Comparison of ENCODE assay signal across 27 mouse cellular contexts in the genomic region with DNA sequence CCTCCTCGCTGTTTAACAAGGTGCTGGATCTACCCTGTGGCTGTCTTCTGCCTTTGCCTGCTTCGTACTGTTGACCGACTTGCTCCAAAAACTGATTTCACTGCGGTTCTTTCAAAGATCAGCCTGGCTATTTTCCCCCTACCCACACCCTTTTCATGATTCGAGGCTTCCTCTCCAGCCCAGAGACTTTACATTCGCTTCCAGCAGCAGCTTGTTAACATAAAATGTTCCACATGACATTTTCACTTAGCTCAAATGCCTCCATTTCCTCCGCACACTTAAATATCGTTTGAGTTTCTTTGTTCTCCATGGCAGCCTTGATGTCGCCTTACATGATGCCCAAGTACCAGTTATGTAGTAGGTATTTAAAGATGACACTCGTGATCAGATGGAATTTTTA.
DNase-seq lines count a peak whose midpoint lies in the region; ATAC-seq and TF ChIP-seq lines count a peak whose summit lies in the region.
"Had no signal": no experiment of that assay in that cellular context is flagged by ENCODE, and none has a peak within 500 bp of the region (broad histone marks: within the 10 kb centered on the region; RNA-seq: fewer than 3 reads in every experiment).

No protein-coding gene starts in this region.

- no peaks in the 10 kb centered on the region for H3K9me3 ChIP-seq in forebrain, embryonic 15.5 days
- no peaks in the 10 kb centered on the region for H3K9me3 ChIP-seq in forebrain, embryonic 12.5 days
- H3K9me3 ChIP-seq in neural tube, embryonic 13.5 days: no peaks in the 10 kb centered on the region
- H3K9me3 ChIP-seq in forebrain, postnatal 0 days (ENCODE audit: low read length): no peaks in the 10 kb centered on the region
- H3K9me3 ChIP-seq in limb, embryonic 15.5 days: no peaks in the 10 kb centered on the region
- no peaks in the 10 kb centered on the region for H3K9me3 ChIP-seq in kidney, embryonic 14.5 days (ENCODE audit: control insufficient read depth, low read length)
- H3K9me3 ChIP-seq: G1E; heart, embryonic 10.5 days; liver, embryonic 12.5 days; midbrain, embryonic 12.5 days; neural tube, embryonic 12.5 days; stomach, embryonic 15.5 days had no signal

- 58% methylated on average over 10 of the region's 10 CpGs for WGBS in forebrain, embryonic 15.5 days
- 82% methylated on average over 10 of the region's 10 CpGs for WGBS in forebrain, embryonic 12.5 days
- 79% methylated on average over 10 of the region's 10 CpGs for WGBS in neural tube, embryonic 13.5 days
- 45% methylated on average over 10 of the region's 10 CpGs for WGBS in forebrain, postnatal 0 days
- 31% methylated on average over 10 of the region's 10 CpGs for WGBS in limb, embryonic 15.5 days
- 79% methylated on average over 10 of the region's 10 CpGs for WGBS in kidney, embryonic 14.5 days

- H3K4me3 ChIP-seq in forebrain, embryonic 15.5 days: no peak overlapping the region
- no peak overlapping the region for H3K4me3 ChIP-seq in forebrain, embryonic 12.5 days (replicated peaks)
- no peak overlapping the region for H3K4me3 ChIP-seq in neural tube, embryonic 13.5 days
- H3K4me3 ChIP-seq in forebrain, postnatal 0 days (ENCODE audit: low read depth, low read length): no peak overlapping the region
- H3K4me3 ChIP-seq in limb, embryonic 15.5 days: no peak overlapping the region
- no peak overlapping the region for H3K4me3 ChIP-seq in kidney, embryonic 14.5 days (ENCODE audit: low read length)
- H3K4me3 ChIP-seq: heart, embryonic 10.5 days; left cerebral cortex, adult 2 months; liver, embryonic 12.5 days; midbrain, embryonic 12.5 days; neural tube, embryonic 12.5 days; stomach, embryonic 15.5 days had no signal

- H3K27me3 ChIP-seq in forebrain, embryonic 15.5 days: no peaks in the 10 kb centered on the region
- H3K27me3 ChIP-seq in forebrain, embryonic 12.5 days: 0 out of 2 replicates have a peak, but pooled peaks cover 1% of the 10 kb centered on the region
- H3K27me3 ChIP-seq in neural tube, embryonic 13.5 days: no peaks in the 10 kb centered on the region
- no peaks in the 10 kb centered on the region for H3K27me3 ChIP-seq in forebrain, postnatal 0 days (ENCODE audit: insufficient read depth, low read length)
- no peaks in the 10 kb centered on the region for H3K27me3 ChIP-seq in limb, embryonic 15.5 days
- no peaks in the 10 kb centered on the region for H3K27me3 ChIP-seq in kidney, embryonic 14.5 days (ENCODE audit: control insufficient read depth, insufficient read depth, low read length)
- H3K27me3 ChIP-seq: liver, embryonic 12.5 days; midbrain, embryonic 12.5 days; neural tube, embryonic 12.5 days; Patski; stomach, embryonic 15.5 days had no signal

- TF ChIP-seq CTCF in forebrain, postnatal 0 days (IDR thresholded peaks at IDR 0.05; ENCODE audit: low read depth): no peak

- no peak for ATAC-seq in forebrain, embryonic 15.5 days (replicated peaks)
- ATAC-seq in forebrain, embryonic 12.5 days (ENCODE audit: low FRiP score): no peak
- no peak for ATAC-seq in neural tube, embryonic 13.5 days (ENCODE audit: low read depth)
- ATAC-seq in forebrain, postnatal 0 days: peak; percentile 27; the same call in 1 of the 2 replicates
- no peak for ATAC-seq in limb, embryonic 15.5 days (ENCODE audit: insufficient number of reproducible peaks, low FRiP score, low TSS enrichment, low read depth)
- no peak for ATAC-seq in kidney, embryonic 14.5 days (ENCODE audit: low FRiP score, low TSS enrichment)
- no peak for ATAC-seq in megakaryocyte-erythroid progenitor cell, adult 5-6 weeks (replicated peaks; ENCODE audit: low FRiP score, low TSS enrichment, poor library complexity, severe bottlenecking)
- ATAC-seq: inflammation-experienced regulatory T-cells, adult 6 months; liver, embryonic 12.5 days; Patski had no signal

- no peaks in the 10 kb centered on the region for H3K36me3 ChIP-seq in forebrain, embryonic 15.5 days
- no peaks in the 10 kb centered on the region for H3K36me3 ChIP-seq in forebrain, embryonic 12.5 days (replicated peaks)
- H3K36me3 ChIP-seq in neural tube, embryonic 13.5 days: no peaks in the 10 kb centered on the region
- H3K36me3 ChIP-seq in forebrain, postnatal 0 days (ENCODE audit: insufficient read depth): no peaks in the 10 kb centered on the region
- no peaks in the 10 kb centered on the region for H3K36me3 ChIP-seq in limb, embryonic 15.5 days
- no peaks in the 10 kb centered on the region for H3K36me3 ChIP-seq in kidney, embryonic 14.5 days (ENCODE audit: control insufficient read depth, insufficient read depth, low read length)
- H3K36me3 ChIP-seq: G1E; heart, embryonic 10.5 days; liver, embryonic 12.5 days; midbrain, embryonic 12.5 days; neural tube, embryonic 12.5 days; stomach, embryonic 15.5 days had no signal

- H3K27ac ChIP-seq in forebrain, embryonic 15.5 days (replicated peaks): peak overlapping the region; percentile 62
- no peak overlapping the region for H3K27ac ChIP-seq in forebrain, embryonic 12.5 days
- H3K27ac ChIP-seq in neural tube, embryonic 13.5 days (replicated peaks): 0 out of 2 replicates have a peak overlapping the region, but pooled peaks have one; percentile 9
- no peak overlapping the region for H3K27ac ChIP-seq in forebrain, postnatal 0 days (ENCODE audit: low read depth, low read length)
- H3K27ac ChIP-seq in limb, embryonic 15.5 days: no peak overlapping the region; the same call in 1 of the 2 replicates
- no peak overlapping the region for H3K27ac ChIP-seq in kidney, embryonic 14.5 days (ENCODE audit: low read depth, low read length)
- H3K27ac ChIP-seq: heart, embryonic 10.5 days; kidney, postnatal 0 days; left cerebral cortex, adult 2 months; liver, embryonic 12.5 days; midbrain, embryonic 12.5 days; neural tube, embryonic 12.5 days; stomach, embryonic 15.5 days had no signal

- no peak overlapping the region for H3K9ac ChIP-seq in forebrain, embryonic 15.5 days (replicated peaks)
- H3K9ac ChIP-seq in forebrain, embryonic 12.5 days: no peak overlapping the region
- H3K9ac ChIP-seq in neural tube, embryonic 13.5 days: no peak overlapping the region
- H3K9ac ChIP-seq in forebrain, postnatal 0 days: no peak overlapping the region
- H3K9ac ChIP-seq in limb, embryonic 15.5 days: no peak overlapping the region
- no peak overlapping the region for H3K9ac ChIP-seq in kidney, embryonic 14.5 days (ENCODE audit: low read depth, low read length)
- H3K9ac ChIP-seq: liver, embryonic 12.5 days; midbrain, embryonic 12.5 days; neural tube, embryonic 12.5 days; stomach, embryonic 15.5 days had no signal

- H3K4me1 ChIP-seq in forebrain, embryonic 15.5 days: peaks cover 34% of the 10 kb centered on the region
- peaks cover 14% of the 10 kb centered on the region for H3K4me1 ChIP-seq in forebrain, embryonic 12.5 days
- peaks cover 25% of the 10 kb centered on the region for H3K4me1 ChIP-seq in neural tube, embryonic 13.5 days (replicated peaks)
- peaks cover 10% of the 10 kb centered on the region; the same call in 1 of the 2 replicates for H3K4me1 ChIP-seq in forebrain, postnatal 0 days (ENCODE audit: insufficient read depth)
- H3K4me1 ChIP-seq in limb, embryonic 15.5 days: peaks cover 16% of the 10 kb centered on the region; the same call in 1 of the 2 replicates
- no peaks in the 10 kb centered on the region for H3K4me1 ChIP-seq in kidney, embryonic 14.5 days (ENCODE audit: control insufficient read depth, insufficient read depth, low read length)
- H3K4me1 ChIP-seq: liver, embryonic 12.5 days; neural tube, embryonic 12.5 days; stomach, embryonic 15.5 days had no signal

- DNase-seq in neural tube, embryonic 10.5 days (ENCODE audit: extremely low spot score, low spot score): no peak
- peak; percentile 38 for DNase-seq in forebrain, postnatal 0 days
- DNase-seq: cerebellum, adult 18-20 months; cerebellum, postnatal 14 days; gastrocnemius, postnatal 10 days; heart, postnatal 4 days; kidney, adult 18-20 months; lung, adult 2 months; lung, postnatal 14 days; right cerebral cortex, postnatal 4 days; thymus, postnatal 4 days had no signal

- no peak overlapping the region for H3K4me2 ChIP-seq in forebrain, embryonic 15.5 days (replicated peaks)
- H3K4me2 ChIP-seq in forebrain, embryonic 12.5 days: no peak overlapping the region
- no peak overlapping the region for H3K4me2 ChIP-seq in neural tube, embryonic 13.5 days
- H3K4me2 ChIP-seq in forebrain, postnatal 0 days (ENCODE audit: low read depth): no peak overlapping the region
- peak overlapping the region; percentile 21 for H3K4me2 ChIP-seq in limb, embryonic 15.5 days
- H3K4me2 ChIP-seq in kidney, embryonic 14.5 days (replicated peaks; ENCODE audit: low read depth, low read length): no peak overlapping the region
- H3K4me2 ChIP-seq: liver, embryonic 12.5 days; midbrain, embryonic 12.5 days; neural tube, embryonic 12.5 days; stomach, embryonic 15.5 days had no signal

Comparison
In these comparisons a context has a peak if more than half of its experiments do, and no peak if none do; other contexts are left out.
1. H3K27ac ChIP-seq: peak in forebrain, embryonic 15.5 days (single experiment) and neural tube, embryonic 13.5 days (single experiment); none in forebrain, embryonic 12.5 days (single experiment), forebrain, postnatal 0 days (single experiment), limb, embryonic 15.5 days (single experiment) and kidney, embryonic 14.5 days (single experiment).